Mouse (Mus musculus): ENCODE measurements at regions not wholly inside any gene's neighbourhood (a gene's known extent, or its start where the extent isn't known, plus 50 kb on each side); places are given as distances from the start of the nearest gene placed in this dataset.

GRCm38 (mm10) chr5:51397528-51397927, 170.0 kb downstream of the Ppargc1a start:
- DNase-seq (ENCODE audit: low spot score) = no peak

GRCm38 (mm10) chr5:51391319-51391718, 176.2 kb downstream of the Ppargc1a start:
- no peak for DNase-seq (ENCODE audit: low spot score)

- no peak for DNase-seq (ENCODE audit: low spot score)
Measured at GRCm38 (mm10) chr5:51387751-51388150, 179.8 kb downstream of the Ppargc1a start.

GRCm38 (mm10) chr5:51386409-51386808, 181.1 kb downstream of the Ppargc1a start:
- DNase-seq (ENCODE audit: low spot score) = peak; percentile 14

GRCm38 (mm10) chr5:51384278-51384677, 183.2 kb downstream of the Ppargc1a start:
- no peak for DNase-seq (ENCODE audit: low spot score)

- DNase-seq (ENCODE audit: low spot score) = no peak
Measured at GRCm38 (mm10) chr5:51359101-51359500, 208.4 kb downstream of the Ppargc1a start.

GRCm38 (mm10) chr5:51348256-51348655, 219.3 kb downstream of the Ppargc1a start:
- DNase-seq (ENCODE audit: low spot score) = no peak

- no peak for DNase-seq (ENCODE audit: low spot score)
Measured at GRCm38 (mm10) chr5:51329142-51329541, 238.4 kb downstream of the Ppargc1a start.

- no peak for DNase-seq (ENCODE audit: low spot score)
Measured at GRCm38 (mm10) chr5:51289191-51289590, 278.3 kb downstream of the Ppargc1a start.

- no peak for DNase-seq (ENCODE audit: low spot score)
Measured at GRCm38 (mm10) chr5:51288234-51288633, 279.3 kb downstream of the Ppargc1a start.

GRCm38 (mm10) chr5:51241156-51241555, 326.4 kb downstream of the Ppargc1a start:
- DNase-seq (ENCODE audit: low spot score) = peak; percentile 5

- DNase-seq (ENCODE audit: low spot score) = no peak
Measured at GRCm38 (mm10) chr5:51234004-51234355, 333.5 kb downstream of the Ppargc1a start.

GRCm38 (mm10) chr5:51233271-51234003, 334.1 kb downstream of the Ppargc1a start:
- no peak for DNase-seq (ENCODE audit: low spot score)

GRCm38 (mm10) chr5:51229806-51230205, 337.7 kb downstream of the Ppargc1a start:
- DNase-seq (ENCODE audit: low spot score) = no peak

GRCm38 (mm10) chr5:51227996-51228395, 339.5 kb downstream of the Ppargc1a start:
- no peak for DNase-seq (ENCODE audit: low spot score)

GRCm38 (mm10) chr5:51203266-51203665, 364.3 kb downstream of the Ppargc1a start:
- no peak for DNase-seq (ENCODE audit: low spot score)

- DNase-seq (ENCODE audit: low spot score) = no peak
Measured at GRCm38 (mm10) chr5:51202525-51203215, 364.9 kb downstream of the Ppargc1a start.

GRCm38 (mm10) chr5:51196393-51197347, 370.9 kb downstream of the Ppargc1a start:
- no peak for DNase-seq (ENCODE audit: low spot score)

GRCm38 (mm10) chr5:51190661-51191060, 376.9 kb downstream of the Ppargc1a start:
- no peak for DNase-seq (ENCODE audit: low spot score)

GRCm38 (mm10) chr5:51169828-51170227, 397.7 kb downstream of the Ppargc1a start:
- no peak for DNase-seq (ENCODE audit: low spot score)

- peak; percentile 43 for DNase-seq (ENCODE audit: low spot score)
Measured at GRCm38 (mm10) chr5:51168206-51168605, 399.3 kb downstream of the Ppargc1a start.

GRCm38 (mm10) chr5:51156901-51157300, 410.6 kb downstream of the Ppargc1a start:
- DNase-seq (ENCODE audit: low spot score) = no peak
